Mouse (Mus musculus): ENCODE measurements around the gene Kcnc4.

GRCm38 (mm10) chr3:107488637-107489036 is 29.3 kb upstream of the Kcnc4 start:
- TF ChIP-seq CTCF (IDR thresholded peaks at IDR 0.05; ENCODE audit: borderline replicate concordance, insufficient read depth, low read length) = no peak
- no peak for TF ChIP-seq POLR2A (IDR thresholded peaks at IDR 0.05; ENCODE audit: low read depth, low read length)
